Mouse (Mus musculus) kidney, embryonic 14.5 days (tissue): ENCODE measurements around the gene Tax1bp1. TPM values are rescaled to one million over a fixed set of nuclear protein-coding genes. Genes with fewer than 3 reads are reported as not detected.
"Not testable (repeated sequence)": the region's sequence is repeated elsewhere in the genome, so short reads cannot be mapped to it uniquely, and the experiment has no call there.

ENCODE experiments used
- ATAC-seq: fragments of 200-750 bp; cut with Nextera tagmentation; 2 replicates; pipeline ENCODE4 v1.8.0; 2017; ENCODE audit warnings: moderate number of reproducible peaks, mild to moderate bottlenecking, moderate TSS enrichment, moderate library complexity; ENCODE audit not compliant: low FRiP score, low TSS enrichment
- H3K27ac ChIP-seq: fragments of 300-500 bp; sonication (generic); 2 replicates; pipeline ENCODE4 v1.5.1; 2014; ENCODE audit warnings: low read depth, mild to moderate bottlenecking, low read length, moderate library complexity, mixed read lengths
- H3K27me3 ChIP-seq: fragments of 300-500 bp; sonication (generic); 2 replicates; pipeline ENCODE4 v1.6.1; 2014; ENCODE audit warnings: mild to moderate bottlenecking, low read length; ENCODE audit not compliant: control insufficient read depth, insufficient read depth
- H3K36me3 ChIP-seq: fragments of 300-500 bp; sonication (generic); 2 replicates; pipeline ENCODE4 v1.6.1; 2014; ENCODE audit warnings: low read length, mixed read lengths; ENCODE audit not compliant: control insufficient read depth, insufficient read depth
- H3K4me1 ChIP-seq: fragments of 300-500 bp; sonication (generic); 2 replicates; pipeline ENCODE4 v1.6.1; 2014; ENCODE audit warnings: low read length, mixed read lengths; ENCODE audit not compliant: control insufficient read depth, insufficient read depth
- H3K4me2 ChIP-seq: fragments of 300-500 bp; sonication (generic); replicated peaks from 2 replicates; pipeline ENCODE4 v1.6.1; 2014; ENCODE audit warnings: low read depth, mild to moderate bottlenecking, low read length
- H3K4me3 ChIP-seq: fragments of 300-500 bp; sonication (generic); 2 replicates; pipeline ENCODE4 v1.5.1; 2014; ENCODE audit warnings: mild to moderate bottlenecking, low read length
- H3K9ac ChIP-seq: fragments of 300-500 bp; sonication (generic); 2 replicates; pipeline ENCODE4 v1.6.1; 2014; ENCODE audit warnings: low read depth, mild to moderate bottlenecking, low read length, moderate library complexity
- H3K9me3 ChIP-seq: fragments of 300-500 bp; sonication (generic); 2 replicates; pipeline ENCODE4 v1.6.1; 2016; ENCODE audit warnings: low read length; ENCODE audit not compliant: control insufficient read depth
- WGBS: fragments of 180-500 bp; shearing (Covaris S2); extraction: QIAGEN DNeasy Blood & Tissue Kit; methylation state at CpG from one replicate; pipeline ENCODE4 v1.1.7; 2014; 5-methylcytosine and 5-hydroxymethylcytosine counted together
- polyA plus RNA-seq: library from polyadenylated mRNA; unstranded; fragments of >200 nt; fragmentation: Nextera tagmentation; extraction: Ambion mirVana; gene quantifications from 2 replicates; pipeline ENCODE4 v1.2.1, GENCODE M21; 2014

Gene Tax1bp1
- 92.0 and 149 TPM in 2 replicates for polyA plus RNA-seq

- no peaks in the 10 kb centered on the region for H3K27me3 ChIP-seq
- peak within 1 kb of the TSS; percentile 83 for H3K27ac ChIP-seq
- H3K36me3 ChIP-seq, result no peaks in the 10 kb centered on the region
- H3K9me3 ChIP-seq, result no peaks in the 10 kb centered on the region
- peak within 1 kb of the TSS; percentile 63 for H3K4me2 ChIP-seq
- H3K9ac ChIP-seq, result peak within 1 kb of the TSS; percentile 83
- ATAC-seq, result peak; percentile 98
- H3K4me3 ChIP-seq, result peak within 1 kb of the TSS; percentile 97
- WGBS, result 4% methylated on average over 36 of the region's 38 CpGs
- H3K4me1 ChIP-seq, result 0 out of 2 replicates have a peak, but pooled peaks cover 4% of the 10 kb centered on the region
Observed at GRCm38 (mm10) chr6:52713104-52713896, at the start of gene Tax1bp1. Tax1bp1 (plus strand) TSS chr6:52713729.

DNA sequence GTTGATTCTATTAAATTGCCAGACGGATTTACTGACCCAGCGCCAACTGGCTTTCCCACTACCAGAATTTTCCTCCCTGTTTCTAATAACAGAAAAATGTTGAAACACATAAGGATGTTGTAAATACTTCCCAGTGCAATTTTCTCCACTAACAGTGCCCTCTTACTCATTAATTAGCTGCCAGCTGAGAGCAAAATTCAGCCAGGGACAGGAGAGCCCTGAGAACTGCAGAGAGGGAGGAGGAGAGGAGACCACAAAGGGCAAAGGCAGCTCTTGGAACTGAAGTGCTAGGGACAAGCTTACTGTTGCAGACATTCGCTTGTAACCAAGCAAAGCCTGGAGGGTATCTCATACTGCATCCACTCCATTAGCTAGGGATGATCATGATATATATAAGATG is 45.9 kb upstream of the Tax1bp1 start:
- Histone ChIP-seq H3K27ac (no peak overlapping the region), H3K9ac (no peak overlapping the region), H3K9me3 (no peaks in the 10 kb centered on the region), H3K27me3 (no peaks in the 10 kb centered on the region), H3K4me3 (no peak overlapping the region), H3K4me2 (no peak overlapping the region), H3K36me3 (no peaks in the 10 kb centered on the region), H3K4me1 (no peaks in the 10 kb centered on the region)
- 83% methylated on average over 3 of the region's 3 CpGs for WGBS
- no peak for ATAC-seq

GRCm38 (mm10) chr6:52669878-52670277 is 43.7 kb upstream of the Tax1bp1 start:
- 55% methylated on average over 2 of the region's 2 CpGs for WGBS
- not testable (repeated sequence) for H3K9ac ChIP-seq, H3K4me3 ChIP-seq, H3K36me3 ChIP-seq, ATAC-seq, H3K27ac ChIP-seq, H3K9me3 ChIP-seq, H3K27me3 ChIP-seq, H3K4me2 ChIP-seq, H3K4me1 ChIP-seq

- no peak for ATAC-seq
Observed at GRCm38 (mm10) chr6:52671791-52672190, 41.7 kb upstream of the Tax1bp1 start.

DNA sequence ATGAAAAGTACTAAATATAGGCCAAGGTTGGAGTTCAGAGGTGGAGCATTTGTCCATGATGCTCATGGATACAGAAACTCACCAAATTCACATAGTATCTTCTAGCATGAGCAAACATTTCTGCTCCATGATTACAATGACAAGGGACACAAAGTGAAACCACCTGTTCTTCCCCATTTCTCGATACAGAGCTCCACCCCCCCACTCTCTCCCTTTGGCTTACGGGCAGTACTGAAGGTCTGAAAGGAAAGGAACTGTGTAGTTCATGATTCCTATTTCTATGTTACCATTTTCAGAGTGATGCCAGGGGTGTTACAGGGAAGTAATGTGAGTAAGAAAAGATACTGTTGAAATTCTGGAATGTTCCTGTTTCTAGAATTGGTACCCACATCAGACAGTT is 41.0 kb upstream of the Tax1bp1 start:
- Histone ChIP-seq H3K4me2 (no peak overlapping the region), H3K4me3 (no peak overlapping the region), H3K9me3 (no peaks in the 10 kb centered on the region), H3K9ac (no peak overlapping the region), H3K27me3 (no peaks in the 10 kb centered on the region), H3K4me1 (peaks cover 11% of the 10 kb centered on the region; the same call in 1 of the 2 replicates), H3K27ac (no peak overlapping the region), H3K36me3 (no peaks in the 10 kb centered on the region)
- no peak for ATAC-seq
- 72% methylated on average over 2 of the region's 2 CpGs for WGBS

More at GRCm38 (mm10) chr6:52671791-52672190, 41.7 kb upstream of the Tax1bp1 start:
- no peak overlapping the region for H3K27ac ChIP-seq
- H3K9me3 ChIP-seq, result no peaks in the 10 kb centered on the region
- H3K9ac ChIP-seq, result no peak overlapping the region
- no peaks in the 10 kb centered on the region for H3K27me3 ChIP-seq
- H3K36me3 ChIP-seq, result no peaks in the 10 kb centered on the region
- no peak overlapping the region for H3K4me3 ChIP-seq
- peaks cover 11% of the 10 kb centered on the region; the same call in 1 of the 2 replicates for H3K4me1 ChIP-seq
- WGBS, result 27% methylated on average over 8 of the region's 8 CpGs
- H3K4me2 ChIP-seq, result no peak overlapping the region

- 89% methylated on average over 7 of the region's 7 CpGs for WGBS
- Histone ChIP-seq H3K4me2 (no peak overlapping the region), H3K27me3 (no peaks in the 10 kb centered on the region), H3K27ac (no peak overlapping the region), H3K9me3 (no peaks in the 10 kb centered on the region), H3K4me1 (peaks cover 11% of the 10 kb centered on the region; the same call in 1 of the 2 replicates), H3K9ac (no peak overlapping the region), H3K4me3 (no peak overlapping the region), H3K36me3 (no peaks in the 10 kb centered on the region)
- no peak for ATAC-seq
Observed at GRCm38 (mm10) chr6:52673706-52674105, 39.8 kb upstream of the Tax1bp1 start.

DNA sequence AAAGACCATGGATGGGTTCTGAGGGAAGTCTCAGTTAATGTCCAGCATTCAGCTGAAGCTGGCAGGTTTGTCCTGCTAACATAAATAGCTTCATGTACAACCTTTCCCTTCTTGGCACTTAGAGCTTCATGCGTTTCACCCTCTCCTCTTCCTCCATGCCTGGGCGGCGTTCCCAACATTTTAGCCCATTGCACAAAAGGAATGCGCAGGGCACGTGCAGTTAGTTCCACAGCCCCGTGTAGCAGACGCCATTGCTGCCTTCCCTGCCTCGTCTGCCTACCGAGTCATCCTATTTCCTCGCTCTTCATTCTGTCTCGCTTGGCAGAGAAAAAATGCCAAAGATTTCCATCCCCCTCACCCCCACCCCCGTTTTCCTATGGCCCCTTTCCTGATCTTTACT is 39.0 kb upstream of the Tax1bp1 start:
- Histone ChIP-seq H3K4me1 (peaks cover 11% of the 10 kb centered on the region; the same call in 1 of the 2 replicates), H3K36me3 (no peaks in the 10 kb centered on the region), H3K27ac (no peak overlapping the region), H3K4me3 (no peak overlapping the region), H3K9me3 (no peaks in the 10 kb centered on the region), H3K9ac (no peak overlapping the region), H3K27me3 (no peaks in the 10 kb centered on the region), H3K4me2 (no peak overlapping the region)
- no peak for ATAC-seq
- 68% methylated on average over 12 of the region's 12 CpGs for WGBS

- no peak overlapping the region for H3K4me2 ChIP-seq
- no peak for ATAC-seq
Observed at GRCm38 (mm10) chr6:52675222-52675921, 38.2 kb upstream of the Tax1bp1 start.

DNA sequence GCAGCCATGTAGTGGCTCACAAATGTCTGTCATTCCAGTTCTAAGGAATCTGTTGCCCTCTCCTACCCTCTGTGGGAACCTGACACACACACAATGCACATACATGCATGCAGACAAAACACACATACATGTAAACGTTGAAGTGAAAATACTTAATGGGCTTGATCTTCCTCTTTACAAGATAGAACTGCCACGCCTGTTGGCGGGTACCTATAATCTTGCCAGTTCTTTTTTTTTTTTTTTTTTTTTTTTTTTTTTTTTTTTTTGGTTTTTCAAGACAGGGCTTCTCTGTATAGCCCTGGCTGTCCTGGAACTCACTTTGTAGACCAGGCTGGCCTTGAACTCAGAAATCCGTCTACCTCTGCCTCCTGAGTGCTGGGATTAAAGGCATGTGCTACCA is 36.0 kb upstream of the Tax1bp1 start:
- not testable (repeated sequence) for H3K9me3 ChIP-seq, H3K27me3 ChIP-seq, ATAC-seq, H3K27ac ChIP-seq, H3K4me3 ChIP-seq, H3K36me3 ChIP-seq, H3K9ac ChIP-seq, H3K4me2 ChIP-seq
- peaks cover 11% of the 10 kb centered on the region; the same call in 1 of the 2 replicates for H3K4me1 ChIP-seq
- WGBS, result 91% methylated on average over 4 of the region's 4 CpGs

More at GRCm38 (mm10) chr6:52675222-52675921, 38.2 kb upstream of the Tax1bp1 start:
- no peaks in the 10 kb centered on the region for H3K27me3 ChIP-seq
- 63% methylated on average over 4 of the region's 4 CpGs for WGBS
- H3K9ac ChIP-seq, result no peak overlapping the region
- no peak overlapping the region for H3K27ac ChIP-seq
- H3K4me3 ChIP-seq, result no peak overlapping the region
- H3K9me3 ChIP-seq, result no peaks in the 10 kb centered on the region
- no peaks in the 10 kb centered on the region for H3K36me3 ChIP-seq
- H3K4me1 ChIP-seq, result peaks cover 11% of the 10 kb centered on the region; the same call in 1 of the 2 replicates
